Comparison of ENCODE assay signal across 8 mouse cellular contexts in the genomic region with DNA sequence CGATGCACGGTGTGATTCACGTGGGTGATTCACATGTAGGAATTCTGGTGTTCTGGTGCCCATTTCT. TPM values are rescaled to one million over a fixed set of nuclear protein-coding genes. Genes with fewer than 3 reads are reported as not detected.
A peak's percentile ranks its signal among the peaks of the same experiment; 100 is the strongest.
DNase-seq lines count a peak whose midpoint lies in the region; ATAC-seq lines count a peak whose summit lies in the region.

A gene (plus strand): TSS at position 45 of the 67 bp plus-strand sequence.

- no peaks in the 10 kb centered on the region for H3K36me3 ChIP-seq in erythroblast, embryonic 14.5 days (ENCODE audit: control insufficient read depth)
- no peaks in the 10 kb centered on the region for H3K36me3 ChIP-seq in neural tube, embryonic 11.5 days (ENCODE audit: control insufficient read depth, insufficient read depth, low read length)
- H3K36me3 ChIP-seq in limb, embryonic 13.5 days: no peaks in the 10 kb centered on the region
- no peaks in the 10 kb centered on the region for H3K36me3 ChIP-seq in stomach, embryonic 14.5 days (ENCODE audit: control insufficient read depth, insufficient read depth, low read length)

- ATAC-seq in erythroblast, adult 5-6 weeks (replicated peaks; ENCODE audit: low FRiP score, poor library complexity, severe bottlenecking): no peak
- ATAC-seq in neural tube, embryonic 11.5 days (ENCODE audit: insufficient read depth, low FRiP score, low TSS enrichment): no peak
- no peak for ATAC-seq in limb, embryonic 13.5 days (ENCODE audit: low FRiP score, low read depth)
- no peak for ATAC-seq in stomach, embryonic 14.5 days (ENCODE audit: insufficient number of reproducible peaks, insufficient read depth, low FRiP score, low read depth)

- peak within 1 kb of the TSS; percentile 84 for H3K4me2 ChIP-seq in neural tube, embryonic 11.5 days (ENCODE audit: low read depth)
- H3K4me2 ChIP-seq in limb, embryonic 13.5 days (replicated peaks): peak within 1 kb of the TSS; percentile 87
- peak within 1 kb of the TSS; percentile 79 for H3K4me2 ChIP-seq in stomach, embryonic 14.5 days (replicated peaks; ENCODE audit: low read depth, low read length)

- H3K4me3 ChIP-seq in erythroblast, embryonic 14.5 days (replicated peaks): peak within 1 kb of the TSS; percentile 82
- peak within 1 kb of the TSS; percentile 59 for H3K4me3 ChIP-seq in neural tube, embryonic 11.5 days (ENCODE audit: low read depth, low read length)
- peak within 1 kb of the TSS; percentile 65 for H3K4me3 ChIP-seq in limb, embryonic 13.5 days
- H3K4me3 ChIP-seq in stomach, embryonic 14.5 days (ENCODE audit: low read depth, low read length): peak within 1 kb of the TSS; percentile 48

- peaks cover 51% of the 10 kb centered on the region for H3K4me1 ChIP-seq in erythroblast, embryonic 14.5 days (ENCODE audit: control insufficient read depth)
- peaks cover 10% of the 10 kb centered on the region for H3K4me1 ChIP-seq in neural tube, embryonic 11.5 days (ENCODE audit: control insufficient read depth, insufficient read depth, low read length)
- peaks cover 19% of the 10 kb centered on the region for H3K4me1 ChIP-seq in limb, embryonic 13.5 days
- peaks cover 2% of the 10 kb centered on the region; the same call in 1 of the 2 replicates for H3K4me1 ChIP-seq in stomach, embryonic 14.5 days (ENCODE audit: control insufficient read depth, insufficient read depth, low read length)

- peak within 1 kb of the TSS; percentile 53 for H3K9ac ChIP-seq in neural tube, embryonic 11.5 days (ENCODE audit: low read length)
- H3K9ac ChIP-seq in limb, embryonic 13.5 days: peak within 1 kb of the TSS; percentile 64
- peak within 1 kb of the TSS; percentile 19; the same call in 1 of the 2 replicates for H3K9ac ChIP-seq in stomach, embryonic 14.5 days (replicated peaks; ENCODE audit: low read depth, low read length)

- H3K9me3 ChIP-seq in erythroblast, embryonic 14.5 days (ENCODE audit: control insufficient read depth, low read length): no peaks in the 10 kb centered on the region; the same call in 1 of the 2 replicates
- H3K9me3 ChIP-seq in neural tube, embryonic 11.5 days (ENCODE audit: control insufficient read depth, low read length): no peaks in the 10 kb centered on the region
- H3K9me3 ChIP-seq in limb, embryonic 13.5 days: no peaks in the 10 kb centered on the region
- H3K9me3 ChIP-seq in stomach, embryonic 14.5 days (ENCODE audit: control insufficient read depth, low read depth, low read length): no peaks in the 10 kb centered on the region

- DNase-seq in neural tube, embryonic 11.5 days (ENCODE audit: low spot score): no peak
- DNase-seq in neural tube, embryonic 10.5 days (ENCODE audit: extremely low spot score, low spot score): no peak
- DNase-seq in cerebellum, adult 11 months: no peak
- no peak for DNase-seq in frontal cortex, postnatal 25 days (ENCODE audit: low spot score in 2 of 2)

- 4% methylated on average over 3 of the region's 3 CpGs for WGBS in neural tube, embryonic 11.5 days
- WGBS in limb, embryonic 13.5 days: 9% methylated on average over 3 of the region's 3 CpGs
- 2% methylated on average over 3 of the region's 3 CpGs for WGBS in stomach, embryonic 14.5 days

- peak within 1 kb of the TSS; percentile 35; the same call in 1 of the 2 replicates for H3K27ac ChIP-seq in neural tube, embryonic 11.5 days (ENCODE audit: low read depth, low read length)
- H3K27ac ChIP-seq in limb, embryonic 13.5 days: peak within 1 kb of the TSS; percentile 79
- H3K27ac ChIP-seq in stomach, embryonic 14.5 days (ENCODE audit: low read length): peak within 1 kb of the TSS; percentile 56

- peaks cover 46% of the 10 kb centered on the region for H3K27me3 ChIP-seq in erythroblast, embryonic 14.5 days (ENCODE audit: control insufficient read depth)
- peaks cover 8% of the 10 kb centered on the region for H3K27me3 ChIP-seq in neural tube, embryonic 11.5 days (ENCODE audit: control insufficient read depth, insufficient read depth, low read length)
- peaks cover 9% of the 10 kb centered on the region; the same call in 1 of the 2 replicates for H3K27me3 ChIP-seq in limb, embryonic 13.5 days
- no peaks in the 10 kb centered on the region for H3K27me3 ChIP-seq in stomach, embryonic 14.5 days (ENCODE audit: control insufficient read depth, insufficient read depth, low read length)

RNA-seq across cellular contexts. Expression of the gene that starts here (rescaled TPM):
- 0.01 TPM in 1 of 2 replicates, not detected in the other for polyA plus RNA-seq in erythroblast, embryonic 14.5 days (2012)
- total RNA-seq in erythroblast, adult 5-6 weeks (2015; ENCODE audit: low replicate concordance): not detected in 2 replicates
- total RNA-seq in erythroblast, adult 5-6 weeks (2017; ENCODE audit: low replicate concordance): 0.51 TPM in 1 of 2 replicates, not detected in the other
- 0.08 and 0.66 TPM in 2 replicates for polyA plus RNA-seq in neural tube, embryonic 11.5 days (2014; fragmentation: Nextera tagmentation; extraction: Ambion mirVana)
- polyA plus RNA-seq in limb, embryonic 13.5 days (2015; fragmentation: Nextera tagmentation; extraction: Ambion mirVana): 1.6 TPM in 2 replicates
- polyA plus RNA-seq in stomach, embryonic 14.5 days (2014; fragmentation: Nextera tagmentation; extraction: Ambion mirVana): 0.29 and 0.49 TPM in 2 replicates
